Comparison of ENCODE assay signal across 23 mouse cellular contexts in genomic region chr2:89196325-89196982, GRCm38 (mm10). TPM values are rescaled to one million over a fixed set of nuclear protein-coding genes. Genes with fewer than 3 reads are reported as not detected.
"Had no signal": no experiment of that assay in that cellular context is flagged by ENCODE, and none has a peak within 500 bp of the region (broad histone marks: within the 10 kb centered on the region; RNA-seq: fewer than 3 reads in every experiment).

No protein-coding gene starts in this region.

- H3K9ac ChIP-seq: kidney, embryonic 15.5 days; limb, embryonic 13.5 days; liver, embryonic 14.5 days; midbrain, embryonic 13.5 days; neural tube, embryonic 15.5 days had no signal

- H3K27ac ChIP-seq: kidney, embryonic 15.5 days; limb, embryonic 13.5 days; liver, embryonic 14.5 days; midbrain, embryonic 13.5 days; neural tube, embryonic 15.5 days had no signal

- ATAC-seq: midbrain, embryonic 13.5 days had no signal

- H3K36me3 ChIP-seq: kidney, embryonic 15.5 days; limb, embryonic 13.5 days; midbrain, embryonic 13.5 days; neural tube, embryonic 15.5 days had no signal

- DNase-seq: kidney, adult 18-20 months; kidney, postnatal 14 days; left cerebral cortex, postnatal 4 days; lung, adult 18-20 months; right cerebral cortex, adult 18-20 months; right cerebral cortex, postnatal 25 days; thymus, adult 18-20 months; thymus, postnatal 36 days had no signal

- H3K4me2 ChIP-seq: kidney, embryonic 15.5 days; limb, embryonic 13.5 days; midbrain, embryonic 13.5 days; neural tube, embryonic 15.5 days had no signal

- H3K4me3 ChIP-seq: kidney, embryonic 15.5 days; limb, embryonic 13.5 days; midbrain, embryonic 13.5 days; neural tube, embryonic 15.5 days had no signal

- H3K27me3 ChIP-seq: kidney, embryonic 15.5 days; limb, embryonic 13.5 days; midbrain, embryonic 13.5 days; neural tube, embryonic 15.5 days had no signal

- H3K4me1 ChIP-seq: kidney, embryonic 15.5 days; limb, embryonic 13.5 days; midbrain, embryonic 13.5 days; neural tube, embryonic 15.5 days had no signal

- H3K9me3 ChIP-seq: kidney, embryonic 15.5 days; limb, embryonic 13.5 days; midbrain, embryonic 13.5 days; neural tube, embryonic 15.5 days had no signal

RNA-seq across cellular contexts. Expression of gene Olfr1226, which starts 3.4 kb away (rescaled TPM):
- total RNA-seq: layer of hippocampus, adult 8-10 months; layer of hippocampus, postnatal 14 days; left cerebral cortex, adult 18-20 months; left cerebral cortex, postnatal 10 days; left cerebral cortex, postnatal 4 days; liver, adult 2 months; midbrain, postnatal 0 days had no signal
- polyA plus RNA-seq: kidney, embryonic 15.5 days; large intestine, adult 2 months; limb, embryonic 13.5 days; liver, adult 2 months; liver, embryonic 14.5 days; lung, embryonic 16.5 days; midbrain, embryonic 13.5 days; midbrain, postnatal 0 days; neural tube, embryonic 11.5 days; neural tube, embryonic 15.5 days; stomach, embryonic 14.5 days had no signal

RNA-seq across cellular contexts. Expression of gene Olfr1225, which starts 22.0 kb away (rescaled TPM):
- total RNA-seq: layer of hippocampus, adult 8-10 months; layer of hippocampus, postnatal 14 days; left cerebral cortex, adult 18-20 months; left cerebral cortex, postnatal 10 days; left cerebral cortex, postnatal 4 days; liver, adult 2 months; midbrain, postnatal 0 days had no signal
- polyA plus RNA-seq: kidney, embryonic 15.5 days; large intestine, adult 2 months; limb, embryonic 13.5 days; liver, adult 2 months; liver, embryonic 14.5 days; lung, embryonic 16.5 days; midbrain, embryonic 13.5 days; midbrain, postnatal 0 days; neural tube, embryonic 11.5 days; neural tube, embryonic 15.5 days; stomach, embryonic 14.5 days had no signal

RNA-seq across cellular contexts. Expression of gene Olfr1224-ps1, which starts 32.6 kb away (rescaled TPM):
- total RNA-seq: layer of hippocampus, adult 8-10 months; layer of hippocampus, postnatal 14 days; left cerebral cortex, adult 18-20 months; left cerebral cortex, postnatal 10 days; left cerebral cortex, postnatal 4 days; liver, adult 2 months; midbrain, postnatal 0 days had no signal
- polyA plus RNA-seq: kidney, embryonic 15.5 days; large intestine, adult 2 months; limb, embryonic 13.5 days; liver, adult 2 months; liver, embryonic 14.5 days; lung, embryonic 16.5 days; midbrain, embryonic 13.5 days; midbrain, postnatal 0 days; neural tube, embryonic 11.5 days; neural tube, embryonic 15.5 days; stomach, embryonic 14.5 days had no signal

RNA-seq across cellular contexts. Expression of gene Olfr1223, which starts 45.1 kb away (rescaled TPM):
- total RNA-seq: layer of hippocampus, adult 8-10 months; layer of hippocampus, postnatal 14 days; left cerebral cortex, adult 18-20 months; left cerebral cortex, postnatal 10 days; left cerebral cortex, postnatal 4 days; liver, adult 2 months; midbrain, postnatal 0 days had no signal
- polyA plus RNA-seq: kidney, embryonic 15.5 days; large intestine, adult 2 months; limb, embryonic 13.5 days; liver, adult 2 months; liver, embryonic 14.5 days; lung, embryonic 16.5 days; midbrain, embryonic 13.5 days; midbrain, postnatal 0 days; neural tube, embryonic 11.5 days; neural tube, embryonic 15.5 days; stomach, embryonic 14.5 days had no signal

RNA-seq across cellular contexts. Expression of gene Olfr1228, which starts 57.4 kb away (rescaled TPM):
- total RNA-seq: layer of hippocampus, adult 8-10 months; layer of hippocampus, postnatal 14 days; left cerebral cortex, adult 18-20 months; left cerebral cortex, postnatal 10 days; left cerebral cortex, postnatal 4 days; liver, adult 2 months; midbrain, postnatal 0 days had no signal
- polyA plus RNA-seq: kidney, embryonic 15.5 days; large intestine, adult 2 months; limb, embryonic 13.5 days; liver, adult 2 months; liver, embryonic 14.5 days; lung, embryonic 16.5 days; midbrain, embryonic 13.5 days; midbrain, postnatal 0 days; neural tube, embryonic 11.5 days; neural tube, embryonic 15.5 days; stomach, embryonic 14.5 days had no signal
